Mouse (Mus musculus) liver, embryonic 11.5 days (tissue): ENCODE data around the gene Stambp. TPM values are rescaled to one million over a fixed set of nuclear protein-coding genes. Genes with fewer than 3 reads are reported as not detected.

Experiments used
- ATAC-seq: fragments of 200-750 bp; cut with Nextera tagmentation; replicated peaks from 2 replicates; pipeline ENCODE4 v1.8.0; 2017; ENCODE audit warnings: moderate number of reproducible peaks, mild to moderate bottlenecking, moderate TSS enrichment, moderate library complexity; ENCODE audit not compliant: low FRiP score
- DNase-seq: peaks from one replicate; pipeline ENCODE4 v3.0.0-alpha.2; 2017; ENCODE audit warnings: low spot score
- H3K27ac ChIP-seq: fragments of 300-500 bp; sonication (generic); 2 replicates; pipeline ENCODE4 v1.5.1; 2014; ENCODE audit warnings: mild to moderate bottlenecking, low read depth, low read length, control low read depth
- H3K27me3 ChIP-seq: fragments of 300-500 bp; sonication (generic); replicated peaks from 2 replicates; pipeline ENCODE4 v1.6.1; 2014; ENCODE audit warnings: low read length, mixed read lengths; ENCODE audit not compliant: control insufficient read depth, insufficient read depth
- H3K36me3 ChIP-seq: fragments of 300-500 bp; sonication (generic); 2 replicates; pipeline ENCODE4 v1.6.1; 2014; ENCODE audit warnings: mild to moderate bottlenecking, low read length, moderate library complexity, mixed read lengths; ENCODE audit not compliant: control insufficient read depth, insufficient read depth
- H3K4me1 ChIP-seq: fragments of 300-500 bp; sonication (generic); replicated peaks from 2 replicates; pipeline ENCODE4 v1.6.1; 2014; ENCODE audit warnings: low read length, mixed read lengths; ENCODE audit not compliant: control insufficient read depth, insufficient read depth
- H3K4me2 ChIP-seq: fragments of 300-500 bp; sonication (generic); 2 replicates; pipeline ENCODE4 v1.6.1; 2014; ENCODE audit warnings: mild to moderate bottlenecking, control low read depth, moderate library complexity
- H3K4me3 ChIP-seq: fragments of 300-500 bp; sonication (generic); 2 replicates; pipeline ENCODE4 v1.5.1; 2014; ENCODE audit warnings: low read depth, low read length, control low read depth
- H3K9ac ChIP-seq: fragments of 300-500 bp; sonication (generic); 2 replicates; pipeline ENCODE4 v1.6.1; 2014; ENCODE audit warnings: low read depth, low read length, control low read depth
- H3K9me3 ChIP-seq: fragments of 300-500 bp; sonication (generic); 2 replicates; pipeline ENCODE4 v1.6.1; 2016; ENCODE audit warnings: low read length, inconsistent platforms, mixed read lengths; ENCODE audit not compliant: control insufficient read depth
- WGBS: fragments of 180-500 bp; shearing (Covaris S2); extraction: QIAGEN DNeasy Blood & Tissue Kit; methylation state at CpG from one replicate; pipeline ENCODE4 v1.1.7; 2014; 5-methylcytosine and 5-hydroxymethylcytosine counted together
- polyA plus RNA-seq: library from polyadenylated mRNA; unstranded; fragments of >200 nt; fragmentation: Nextera tagmentation; extraction: Ambion mirVana; gene quantifications from 2 replicates; pipeline ENCODE4 v1.2.1, GENCODE M21; 2014

Stambp gene
- polyA plus RNA-seq, 1 experiment from 2014 or later = 21.2 TPM

DNA sequence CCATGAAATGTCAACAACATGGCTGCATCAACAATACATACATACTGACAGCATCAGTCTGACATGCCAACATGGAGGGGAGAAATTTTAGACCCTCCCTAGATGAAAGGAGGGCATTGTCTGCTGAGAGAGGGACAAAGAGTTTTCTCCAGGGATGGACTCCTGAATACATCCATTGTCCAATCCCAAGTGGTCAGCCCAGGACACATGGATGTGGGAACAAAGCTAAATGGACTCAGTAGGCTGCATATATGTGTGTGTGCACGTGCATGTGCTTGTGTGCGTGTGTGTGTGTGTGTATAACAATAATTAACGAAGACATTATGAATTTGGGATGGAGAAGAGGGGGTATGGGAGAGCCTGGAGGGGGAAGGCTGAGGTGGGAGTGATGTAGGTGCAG, 26.8 kb downstream of the Stambp start:
- H3K4me3 ChIP-seq = no peak overlapping the region
- no peaks in the 10 kb centered on the region for H3K9me3 ChIP-seq
- no peak for DNase-seq
- no peak overlapping the region for H3K4me2 ChIP-seq
- WGBS = 79% methylated on average over 3 of the region's 3 CpGs
- no peak overlapping the region for H3K9ac ChIP-seq
- 0 out of 2 replicates have a peak, but pooled peaks cover 3% of the 10 kb centered on the region for H3K36me3 ChIP-seq
- H3K4me1 ChIP-seq = no peaks in the 10 kb centered on the region
- no peak for ATAC-seq
- no peak overlapping the region for H3K27ac ChIP-seq
- no peaks in the 10 kb centered on the region for H3K27me3 ChIP-seq

DNA sequence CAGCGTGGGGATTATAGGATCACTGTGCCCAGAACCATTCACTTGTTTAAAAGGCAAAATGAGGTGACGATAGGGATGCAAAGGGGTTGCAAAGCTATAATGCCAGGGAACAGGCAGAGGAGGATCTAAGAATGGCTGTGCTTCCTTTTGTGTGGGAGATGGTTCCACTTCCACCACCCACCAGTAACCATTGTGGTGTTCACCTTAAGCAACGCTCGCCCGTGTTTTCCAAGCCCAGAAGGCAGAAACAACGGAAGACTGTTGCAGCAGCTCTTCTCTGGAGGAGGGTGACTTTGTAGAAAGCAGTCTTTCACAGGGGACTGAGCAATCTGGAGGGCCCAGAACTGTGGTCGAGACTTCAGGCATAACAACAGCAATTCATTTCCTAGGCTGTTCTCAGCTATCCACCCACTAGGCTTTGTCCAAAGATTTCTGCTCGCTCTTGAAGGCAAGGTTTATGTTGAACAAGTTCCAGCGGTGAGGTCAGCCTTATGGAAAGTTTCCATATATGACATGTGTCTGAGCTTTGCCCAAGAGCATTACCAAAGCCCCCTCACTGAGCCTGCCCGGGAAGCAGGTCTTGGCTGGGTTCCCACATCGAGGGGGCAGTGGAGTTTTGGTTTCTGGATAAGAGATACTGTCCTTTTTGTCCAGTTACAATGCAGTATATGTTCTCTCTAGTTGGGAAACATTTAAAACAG, 30.6 kb downstream of the Stambp start:
- DNase-seq (no peak), ATAC-seq (no peak)
- Histone ChIP-seq H3K9me3 (no peaks in the 10 kb centered on the region), H3K36me3 (no peaks in the 10 kb centered on the region), H3K27ac (no peak overlapping the region), H3K27me3 (no peaks in the 10 kb centered on the region), H3K4me1 (no peaks in the 10 kb centered on the region; the same call in 1 of the 2 replicates), H3K4me3 (no peak overlapping the region), H3K4me2 (no peak overlapping the region), H3K9ac (no peak overlapping the region)
- WGBS = 75% methylated on average over 11 of the region's 11 CpGs

- no peaks in the 10 kb centered on the region for H3K27me3 ChIP-seq
- no peak overlapping the region for H3K4me3 ChIP-seq
- H3K36me3 ChIP-seq = no peaks in the 10 kb centered on the region
- no peaks in the 10 kb centered on the region for H3K9me3 ChIP-seq
- DNase-seq = no peak
- no peak for ATAC-seq
- 45% methylated on average over 4 of the region's 4 CpGs for WGBS
- no peak overlapping the region for H3K9ac ChIP-seq
- H3K27ac ChIP-seq = no peak overlapping the region
- no peak overlapping the region for H3K4me2 ChIP-seq
- no peaks in the 10 kb centered on the region; the same call in 1 of the 2 replicates for H3K4me1 ChIP-seq
These were observed 32.5 kb downstream of the Stambp start for GRCm38 (mm10) chr6:83540017-83540416.

DNA sequence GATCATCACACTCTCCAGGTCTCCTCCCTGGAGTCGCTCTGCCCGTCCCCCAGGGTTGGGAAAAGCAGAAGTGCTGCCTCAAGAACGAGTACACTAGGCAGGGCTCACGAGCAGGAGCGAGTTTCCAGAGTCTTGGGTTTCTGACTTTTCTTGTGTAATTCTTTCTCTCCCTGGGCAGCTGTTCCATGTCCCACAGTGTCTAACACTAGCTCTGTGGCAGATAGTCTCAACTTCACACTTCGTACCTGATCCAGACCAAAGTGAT, 35.8 kb downstream of the Stambp start:
- ATAC-seq (no peak), DNase-seq (no peak)
- Histone ChIP-seq H3K27ac (no peak overlapping the region), H3K9me3 (no peaks in the 10 kb centered on the region), H3K4me1 (no peaks in the 10 kb centered on the region; the same call in 1 of the 2 replicates), H3K27me3 (no peaks in the 10 kb centered on the region), H3K4me2 (no peak overlapping the region), H3K36me3 (no peaks in the 10 kb centered on the region), H3K4me3 (no peak overlapping the region), H3K9ac (no peak overlapping the region)
- WGBS = 34% methylated on average over 6 of the region's 6 CpGs

- H3K36me3 ChIP-seq = no peaks in the 10 kb centered on the region
- ATAC-seq = no peak
- no peaks in the 10 kb centered on the region for H3K27me3 ChIP-seq
- H3K9me3 ChIP-seq = no peaks in the 10 kb centered on the region
- no peak within 1 kb of the TSS for H3K9ac ChIP-seq
- H3K4me2 ChIP-seq = no peak within 1 kb of the TSS
- H3K4me1 ChIP-seq = no peaks in the 10 kb centered on the region; the same call in 1 of the 2 replicates
- DNase-seq = no peak
- H3K27ac ChIP-seq = no peak within 1 kb of the TSS
- no peak within 1 kb of the TSS for H3K4me3 ChIP-seq
- 67% methylated on average over 12 of the region's 12 CpGs for WGBS
These were observed 36.3 kb downstream of the Stambp start, which contains the start of gene Actg2 for GRCm38 (mm10) chr6:83536028-83536794. TSS of gene Actg2 (minus strand) at chr6:83536265.

DNA sequence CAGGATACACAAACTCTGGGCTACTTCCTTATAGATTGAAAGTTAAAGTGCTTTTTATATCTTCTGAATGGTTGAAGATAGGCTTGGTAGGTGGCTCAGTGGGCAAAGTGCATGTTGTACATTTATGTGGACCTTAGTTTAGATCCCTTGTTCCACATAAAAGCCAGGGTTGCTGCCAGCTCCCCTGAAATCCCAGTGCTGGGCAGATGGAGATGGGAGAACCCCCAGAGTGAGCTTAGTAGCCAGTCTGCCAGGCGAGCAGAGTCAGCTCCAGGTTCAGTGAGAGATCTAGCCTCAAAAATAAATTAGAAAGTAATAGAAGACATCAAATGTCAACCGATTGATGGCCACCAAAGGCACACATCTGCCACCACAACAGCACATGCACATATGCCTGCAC, 39.9 kb downstream of the Stambp start:
- Histone ChIP-seq H3K4me2 (no peak overlapping the region), H3K27me3 (no peaks in the 10 kb centered on the region), H3K9me3 (no peaks in the 10 kb centered on the region), H3K27ac (no peak overlapping the region), H3K4me3 (no peak overlapping the region), H3K4me1 (no peaks in the 10 kb centered on the region), H3K36me3 (no peaks in the 10 kb centered on the region), H3K9ac (no peak overlapping the region)
- no peak for DNase-seq
- ATAC-seq = no peak
- 75% methylated on average over 2 of the region's 2 CpGs for WGBS

DNA sequence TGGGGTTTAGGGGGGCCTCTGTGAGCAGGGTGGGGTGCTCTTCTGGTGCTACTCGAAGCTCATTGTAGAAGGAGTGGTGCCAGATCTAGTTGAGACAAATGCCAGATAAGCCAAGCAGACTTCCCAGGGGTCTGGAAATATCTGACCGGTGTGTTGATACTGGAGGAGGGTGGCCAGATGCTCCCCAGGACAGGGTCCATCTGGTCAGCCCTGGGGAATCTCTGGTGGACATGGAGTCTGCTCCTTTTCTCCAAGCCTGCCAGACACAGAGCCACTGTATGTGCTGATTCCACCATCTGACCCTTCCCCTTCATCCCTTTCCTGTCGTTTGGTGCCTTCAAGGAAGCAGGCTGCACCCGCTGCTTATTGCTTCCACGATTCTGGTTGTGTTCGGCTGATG, 49.3 kb downstream of the Stambp start:
- Histone ChIP-seq H3K4me1 (peaks cover 8% of the 10 kb centered on the region), H3K9ac (no peak overlapping the region), H3K36me3 (no peaks in the 10 kb centered on the region), H3K4me2 (peak overlapping the region; percentile 27; the same call in 1 of the 2 replicates), H3K27me3 (no peaks in the 10 kb centered on the region), H3K4me3 (no peak overlapping the region), H3K9me3 (no peaks in the 10 kb centered on the region), H3K27ac (no peak overlapping the region)
- no peak; the same call in 1 of the 2 replicates for ATAC-seq
- no peak for DNase-seq
- 40% methylated on average over 6 of the region's 6 CpGs for WGBS

- Histone ChIP-seq H3K9ac (no peak overlapping the region), H3K4me2 (no peak overlapping the region), H3K27me3 (no peaks in the 10 kb centered on the region), H3K36me3 (no peaks in the 10 kb centered on the region), H3K27ac (no peak overlapping the region), H3K4me3 (no peak overlapping the region), H3K9me3 (no peaks in the 10 kb centered on the region), H3K4me1 (peaks cover 8% of the 10 kb centered on the region)
- WGBS = 38% methylated on average over 6 of the region's 6 CpGs
- no peak for DNase-seq
- no peak for ATAC-seq
These were observed 50.7 kb downstream of the Stambp start for GRCm38 (mm10) chr6:83521784-83522183.

DNA sequence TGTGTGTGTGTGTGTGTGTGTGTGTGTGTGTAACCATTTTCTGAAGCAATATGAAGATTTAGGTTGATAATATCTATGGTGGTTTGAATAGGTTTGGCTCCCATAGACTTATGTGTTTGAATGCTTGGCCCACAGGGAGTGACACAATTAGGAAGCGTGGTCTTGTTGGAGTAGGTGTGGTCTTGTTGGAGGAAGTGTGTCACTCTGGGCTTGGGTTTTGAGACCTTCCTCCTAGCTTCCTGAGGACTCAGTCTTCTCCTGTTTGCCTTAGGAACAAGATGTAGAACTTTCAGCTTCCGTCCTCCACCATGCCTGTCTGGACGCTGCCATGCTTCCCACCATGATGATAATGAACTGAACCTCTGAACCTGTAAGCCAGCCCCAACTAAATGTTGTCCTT, 53.9 kb downstream of the Stambp start:
- Histone ChIP-seq H3K4me2 (no peak overlapping the region), H3K4me3 (no peak overlapping the region), H3K9me3 (no peaks in the 10 kb centered on the region), H3K4me1 (peaks cover 8% of the 10 kb centered on the region), H3K9ac (no peak overlapping the region), H3K36me3 (no peaks in the 10 kb centered on the region), H3K27me3 (no peaks in the 10 kb centered on the region), H3K27ac (no peak overlapping the region)
- WGBS = 71% methylated on average over 3 of the region's 3 CpGs
- ATAC-seq (no peak), DNase-seq (no peak)
